Mouse (Mus musculus): ENCODE data around the gene Grin3b. TPM values are rescaled to one million over a fixed set of nuclear protein-coding genes. Genes with fewer than 3 reads are reported as not detected.

The Grin3b gene
- polyA plus RNA-seq, 1 experiment from 2014 or later, result 0.19 TPM

GRCm38 (mm10) chr10:79928030-79928694, 42.4 kb upstream of the Grin3b start:
- peak overlapping the region; percentile 83 for H3K9ac ChIP-seq (ENCODE audit: low read depth, low read length)
- H3K4me2 ChIP-seq (replicated peaks; ENCODE audit: low read depth, low read length), result peak overlapping the region; percentile 88
- H3K4me1 ChIP-seq (ENCODE audit: control insufficient read depth, insufficient read depth, low read length), result peaks cover 40% of the 10 kb centered on the region
- under 1% methylated on average over 29 of the region's 29 CpGs for WGBS
- 0 out of 2 replicates have a peak, but pooled peaks have one; percentile 3 for ATAC-seq (ENCODE audit: low FRiP score, low TSS enrichment)
- H3K27me3 ChIP-seq (ENCODE audit: control insufficient read depth, insufficient read depth, low read length), result peaks cover 2% of the 10 kb centered on the region; the same call in 1 of the 2 replicates
- H3K9me3 ChIP-seq (ENCODE audit: control insufficient read depth, low read length), result no peaks in the 10 kb centered on the region
- H3K4me3 ChIP-seq (ENCODE audit: low read length), result peak overlapping the region; percentile 74
- peaks cover 19% of the 10 kb centered on the region for H3K36me3 ChIP-seq (ENCODE audit: control insufficient read depth, insufficient read depth, low read length)
- H3K27ac ChIP-seq (ENCODE audit: low read depth, low read length), result peak overlapping the region; percentile 97

- Histone ChIP-seq H3K4me2 (replicated peaks; ENCODE audit: low read depth, low read length) (peak overlapping the region; percentile 88), H3K27ac (ENCODE audit: low read depth, low read length) (peak overlapping the region; percentile 97), H3K4me1 (ENCODE audit: control insufficient read depth, insufficient read depth, low read length) (peaks cover 50% of the 10 kb centered on the region), H3K9ac (ENCODE audit: low read depth, low read length) (peak overlapping the region; percentile 83), H3K27me3 (ENCODE audit: control insufficient read depth, insufficient read depth, low read length) (no peaks in the 10 kb centered on the region), H3K9me3 (ENCODE audit: control insufficient read depth, low read length) (no peaks in the 10 kb centered on the region), H3K4me3 (ENCODE audit: low read length) (peak overlapping the region; percentile 74), H3K36me3 (ENCODE audit: control insufficient read depth, insufficient read depth, low read length) (peaks cover 25% of the 10 kb centered on the region)
- no peak for ATAC-seq (ENCODE audit: low FRiP score, low TSS enrichment)
- 12% methylated on average over 8 of the region's 9 CpGs for WGBS
These were observed 41.4 kb upstream of the Grin3b start for GRCm38 (mm10) chr10:79928907-79929701.

GRCm38 (mm10) chr10:79929967-79930825, 40.3 kb upstream of the Grin3b start:
- Histone ChIP-seq H3K27me3 (ENCODE audit: control insufficient read depth, insufficient read depth, low read length) (no peaks in the 10 kb centered on the region), H3K4me2 (replicated peaks; ENCODE audit: low read depth, low read length) (no peak overlapping the region), H3K9ac (ENCODE audit: low read depth, low read length) (no peak overlapping the region), H3K27ac (ENCODE audit: low read depth, low read length) (no peak overlapping the region), H3K4me3 (ENCODE audit: low read length) (0 out of 2 replicates have a peak overlapping the region, but pooled peaks have one; percentile 74), H3K36me3 (ENCODE audit: control insufficient read depth, insufficient read depth, low read length) (peaks cover 31% of the 10 kb centered on the region), H3K4me1 (ENCODE audit: control insufficient read depth, insufficient read depth, low read length) (peaks cover 60% of the 10 kb centered on the region), H3K9me3 (ENCODE audit: control insufficient read depth, low read length) (no peaks in the 10 kb centered on the region)
- no peak for ATAC-seq (ENCODE audit: low FRiP score, low TSS enrichment)
- WGBS, result 86% methylated on average over 18 of the region's 18 CpGs

- no peak for ATAC-seq (ENCODE audit: low FRiP score, low TSS enrichment)
- Histone ChIP-seq H3K27me3 (ENCODE audit: control insufficient read depth, insufficient read depth, low read length) (no peaks in the 10 kb centered on the region), H3K4me1 (ENCODE audit: control insufficient read depth, insufficient read depth, low read length) (peaks cover 60% of the 10 kb centered on the region), H3K36me3 (ENCODE audit: control insufficient read depth, insufficient read depth, low read length) (peaks cover 31% of the 10 kb centered on the region), H3K9me3 (ENCODE audit: control insufficient read depth, low read length) (no peaks in the 10 kb centered on the region), H3K4me2 (replicated peaks; ENCODE audit: low read depth, low read length) (no peak overlapping the region), H3K9ac (ENCODE audit: low read depth, low read length) (no peak overlapping the region), H3K4me3 (ENCODE audit: low read length) (no peak overlapping the region), H3K27ac (ENCODE audit: low read depth, low read length) (no peak overlapping the region)
- 91% methylated on average over 16 of the region's 16 CpGs for WGBS
These were observed 39.7 kb upstream of the Grin3b start for GRCm38 (mm10) chr10:79930826-79931186.

GRCm38 (mm10) chr10:79931797-79932196, 38.7 kb upstream of the Grin3b start:
- H3K27ac ChIP-seq (ENCODE audit: low read depth, low read length), result peak overlapping the region; percentile 53; the same call in 1 of the 2 replicates
- no peaks in the 10 kb centered on the region for H3K27me3 ChIP-seq (ENCODE audit: control insufficient read depth, insufficient read depth, low read length)
- H3K9me3 ChIP-seq (ENCODE audit: control insufficient read depth, low read length), result no peaks in the 10 kb centered on the region
- WGBS, result 81% methylated on average over 9 of the region's 9 CpGs
- peaks cover 31% of the 10 kb centered on the region for H3K36me3 ChIP-seq (ENCODE audit: control insufficient read depth, insufficient read depth, low read length)
- H3K4me3 ChIP-seq (ENCODE audit: low read length), result no peak overlapping the region
- 0 out of 2 replicates have a peak overlapping the region, but pooled peaks have one; percentile 8 for H3K4me2 ChIP-seq (replicated peaks; ENCODE audit: low read depth, low read length)
- no peak for ATAC-seq (ENCODE audit: low FRiP score, low TSS enrichment)
- no peak overlapping the region for H3K9ac ChIP-seq (ENCODE audit: low read depth, low read length)
- peaks cover 65% of the 10 kb centered on the region for H3K4me1 ChIP-seq (ENCODE audit: control insufficient read depth, insufficient read depth, low read length)

- Histone ChIP-seq H3K4me1 (ENCODE audit: control insufficient read depth, insufficient read depth, low read length) (peaks cover 75% of the 10 kb centered on the region), H3K4me3 (ENCODE audit: low read length) (no peak overlapping the region), H3K9ac (ENCODE audit: low read depth, low read length) (peak overlapping the region; percentile 23; the same call in 1 of the 2 replicates), H3K4me2 (replicated peaks; ENCODE audit: low read depth, low read length) (peak overlapping the region; percentile 30), H3K27me3 (ENCODE audit: control insufficient read depth, insufficient read depth, low read length) (no peaks in the 10 kb centered on the region), H3K27ac (ENCODE audit: low read depth, low read length) (peak overlapping the region; percentile 53), H3K9me3 (ENCODE audit: control insufficient read depth, low read length) (no peaks in the 10 kb centered on the region), H3K36me3 (ENCODE audit: control insufficient read depth, insufficient read depth, low read length) (peaks cover 41% of the 10 kb centered on the region)
- WGBS, result 11% methylated on average over 8 of the region's 8 CpGs
- peak; percentile 44 for ATAC-seq (ENCODE audit: low FRiP score, low TSS enrichment)
These were observed 37.8 kb upstream of the Grin3b start for GRCm38 (mm10) chr10:79932736-79933135.

GRCm38 (mm10) chr10:79933145-79933679, 37.3 kb upstream of the Grin3b start:
- Histone ChIP-seq H3K27me3 (ENCODE audit: control insufficient read depth, insufficient read depth, low read length) (no peaks in the 10 kb centered on the region), H3K9me3 (ENCODE audit: control insufficient read depth, low read length) (no peaks in the 10 kb centered on the region), H3K4me3 (ENCODE audit: low read length) (no peak overlapping the region), H3K4me1 (ENCODE audit: control insufficient read depth, insufficient read depth, low read length) (peaks cover 79% of the 10 kb centered on the region), H3K9ac (ENCODE audit: low read depth, low read length) (0 out of 2 replicates have a peak overlapping the region, but pooled peaks have one; percentile 18), H3K36me3 (ENCODE audit: control insufficient read depth, insufficient read depth, low read length) (peaks cover 46% of the 10 kb centered on the region), H3K27ac (ENCODE audit: low read depth, low read length) (peak overlapping the region; percentile 53), H3K4me2 (replicated peaks; ENCODE audit: low read depth, low read length) (no peak overlapping the region)
- ATAC-seq (ENCODE audit: low FRiP score, low TSS enrichment), result no peak
- WGBS, result 63% methylated on average over 9 of the region's 9 CpGs

GRCm38 (mm10) chr10:79933861-79934260, 36.7 kb upstream of the Grin3b start:
- Histone ChIP-seq H3K36me3 (ENCODE audit: control insufficient read depth, insufficient read depth, low read length) (peaks cover 47% of the 10 kb centered on the region), H3K4me2 (replicated peaks; ENCODE audit: low read depth, low read length) (no peak overlapping the region), H3K9me3 (ENCODE audit: control insufficient read depth, low read length) (no peaks in the 10 kb centered on the region), H3K27ac (ENCODE audit: low read depth, low read length) (no peak overlapping the region), H3K27me3 (ENCODE audit: control insufficient read depth, insufficient read depth, low read length) (no peaks in the 10 kb centered on the region), H3K9ac (ENCODE audit: low read depth, low read length) (no peak overlapping the region), H3K4me1 (ENCODE audit: control insufficient read depth, insufficient read depth, low read length) (peaks cover 80% of the 10 kb centered on the region), H3K4me3 (ENCODE audit: low read length) (no peak overlapping the region)
- no peak for ATAC-seq (ENCODE audit: low FRiP score, low TSS enrichment)
- 77% methylated on average over 6 of the region's 6 CpGs for WGBS

Measured in kidney, embryonic 14.5 days (tissue).